Mouse (Mus musculus): Measurements from ENCODE around the gene Rhox3e. TPM values are rescaled to one million over a fixed set of nuclear protein-coding genes. Genes with fewer than 3 reads are reported as not detected.

The Rhox3e gene
- not detected for total RNA-seq (2023)

DNA sequence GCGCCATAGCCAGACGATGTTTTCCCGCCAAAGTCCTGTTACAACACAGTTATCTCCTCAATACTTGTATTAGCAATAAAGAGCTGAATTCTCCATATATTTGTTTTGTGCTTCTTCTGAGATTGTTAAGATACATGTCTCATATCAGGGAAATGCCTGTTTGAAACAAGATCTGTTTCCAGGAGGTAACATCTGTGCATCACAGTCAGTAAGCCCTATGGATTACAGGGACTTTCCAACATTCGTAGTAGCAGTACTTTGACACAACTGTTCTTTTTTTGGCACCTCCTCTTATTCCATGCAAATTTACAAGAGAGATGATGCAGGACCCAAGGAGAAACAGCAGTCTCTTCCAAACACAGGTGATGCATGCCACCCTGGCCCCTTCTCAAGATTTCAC lies at the start of gene Rhox3e:
Rhox3e (plus strand) TSS at position 301 of the 400 bp plus-strand sequence.

DNA sequence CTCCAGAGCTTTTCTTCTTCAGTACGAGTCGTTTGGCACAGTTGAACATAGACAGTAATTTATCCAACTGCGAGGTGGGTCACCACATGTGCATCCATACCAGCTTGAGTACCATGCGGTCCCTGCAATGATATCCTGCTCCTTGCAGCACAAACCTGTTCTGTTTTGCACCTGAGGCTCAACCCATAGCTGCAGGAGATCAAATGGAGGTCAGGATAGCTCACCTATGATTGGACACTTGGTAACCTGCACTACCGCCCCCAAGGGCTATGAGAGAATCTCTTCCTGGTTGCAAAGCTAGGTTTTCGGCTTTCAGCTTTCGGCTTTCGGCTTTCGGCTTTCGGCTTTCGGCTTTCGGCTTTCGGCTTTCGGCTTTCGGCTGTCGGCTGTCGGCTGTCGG lies 27.8 kb upstream of the Rhox3e start, which contains the start of gene Rhox4d:
Rhox4d (plus strand) TSS at position 301 of the 400 bp plus-strand sequence.

DNA sequence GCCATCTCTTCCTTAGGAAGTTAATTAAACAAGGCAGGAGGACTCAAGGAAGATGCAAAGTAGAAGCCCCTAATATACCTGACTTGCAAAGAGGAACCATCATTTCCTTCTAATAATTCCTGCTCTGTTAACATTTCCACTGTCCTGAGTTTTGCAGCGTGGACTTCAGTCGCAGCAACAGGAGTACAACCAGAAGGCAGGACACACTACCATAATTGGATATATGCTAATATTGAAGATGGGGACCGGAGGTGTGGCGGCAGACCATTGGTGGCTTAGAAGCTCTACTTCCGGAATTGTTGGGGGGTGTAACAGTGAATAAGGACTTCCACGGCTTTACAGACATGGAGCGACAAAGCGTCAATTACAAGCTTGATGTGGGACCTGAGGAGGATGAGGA lies 11.7 kb upstream of the Rhox3e start, which contains the start of gene Rhox2e:
Rhox2e (plus strand) TSS at position 301 of the 400 bp plus-strand sequence.

DNA sequence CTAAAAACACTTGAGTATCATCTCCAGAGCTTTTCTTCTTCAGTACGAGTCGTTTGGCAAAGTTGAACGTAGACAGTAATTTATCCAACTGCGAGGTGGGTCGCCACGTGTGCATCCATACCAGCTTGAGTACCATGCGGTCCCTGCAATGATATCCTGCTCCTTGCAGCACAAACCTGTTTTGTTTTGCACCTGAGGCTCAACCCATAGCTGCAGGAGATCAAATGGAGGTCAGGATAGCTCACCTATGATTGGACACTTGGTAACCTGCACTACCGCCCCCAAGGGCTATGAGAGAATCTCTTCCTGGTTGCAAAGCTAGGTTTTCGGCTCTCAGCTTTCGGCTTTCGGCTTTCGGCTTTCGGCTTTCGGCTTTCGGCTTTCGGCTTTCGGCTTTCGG lies 15.3 kb downstream of the Rhox3e start, which contains the start of gene Rhox4e:
Rhox4e (plus strand) TSS at position 301 of the 400 bp plus-strand sequence.

DNA sequence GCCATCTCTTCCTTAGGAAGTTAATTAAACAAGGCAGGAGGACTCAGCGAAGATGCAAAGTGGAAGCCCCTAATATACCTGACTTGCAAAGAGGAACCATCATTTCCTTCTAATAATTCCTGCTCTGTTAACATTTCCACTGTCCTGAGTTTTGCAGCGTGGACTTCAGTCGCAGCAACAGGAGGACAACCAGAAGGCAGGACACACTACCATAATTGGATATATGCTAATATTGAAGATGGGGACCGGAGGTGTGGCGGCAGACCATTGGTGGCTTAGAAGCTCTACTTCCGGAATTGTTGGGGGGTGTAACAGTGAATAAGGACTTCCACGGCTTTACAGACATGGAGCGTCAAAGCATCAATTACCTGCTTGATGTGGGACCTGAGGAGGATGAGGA lies 29.3 kb downstream of the Rhox3e start, which contains the start of gene Rhox2f:
Rhox2f (plus strand) TSS at position 301 of the 400 bp plus-strand sequence.

DNA sequence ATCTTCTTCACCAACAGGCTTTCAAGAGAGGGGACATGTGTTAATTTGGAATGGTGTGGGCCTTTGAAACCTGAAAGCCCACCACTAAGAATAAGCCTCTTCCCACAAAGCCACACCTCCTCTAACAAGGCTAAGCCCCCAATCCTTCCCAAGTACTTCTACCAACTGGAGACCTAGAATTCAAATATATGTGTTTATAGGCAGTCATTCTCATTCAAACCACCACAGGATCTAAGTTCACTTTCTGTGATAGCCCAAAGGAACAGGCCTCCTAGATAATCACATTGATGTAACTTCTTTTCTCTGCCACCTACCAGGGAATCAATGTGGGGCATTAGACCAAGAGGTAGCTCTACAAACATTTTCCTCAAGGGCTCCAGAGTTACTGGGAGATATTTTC lies 38.9 kb downstream of the Rhox3e start, which contains the start of gene Rhox3f:
Rhox3f (plus strand) TSS at position 301 of the 400 bp plus-strand sequence.

Other genes starting within 250 kb of the Rhox3e start
- not detected for gene Rhox3a2, start 162.0 kb upstream of the Rhox3e start, total RNA-seq (2023)
- gene Rhox4a2, start 151.2 kb upstream of the Rhox3e start, total RNA-seq (2023) = not detected
- not detected for gene Rhox2b, start 130.0 kb upstream of the Rhox3e start, total RNA-seq (2023)
- gene Rhox4b, start 109.5 kb upstream of the Rhox3e start, total RNA-seq (2023) = not detected
- not detected for gene Rhox2c, start 88.3 kb upstream of the Rhox3e start, total RNA-seq (2023)
- not detected for gene Rhox3c, start 83.4 kb upstream of the Rhox3e start, total RNA-seq (2023)
- gene Rhox4c, start 61.7 kb upstream of the Rhox3e start, total RNA-seq (2023) = not detected
- gene Rhox2d, start 48.6 kb upstream of the Rhox3e start, total RNA-seq (2023) = not detected
- not detected for gene Rhox4d, start 27.7 kb upstream of the Rhox3e start, total RNA-seq (2023)
- gene Rhox2e, start 11.6 kb upstream of the Rhox3e start, total RNA-seq (2023) = not detected
- not detected for gene Rhox4e, start 15.4 kb downstream of the Rhox3e start, total RNA-seq (2023)
- not detected for gene Rhox2f, start 29.4 kb downstream of the Rhox3e start, total RNA-seq (2023)
- not detected for gene Rhox3f, start 39.0 kb downstream of the Rhox3e start, total RNA-seq (2023)
- not detected for gene Rhox4f, start 65.7 kb downstream of the Rhox3e start, total RNA-seq (2023)
- not detected for gene Rhox3g, start 86.6 kb downstream of the Rhox3e start, total RNA-seq (2023)
- not detected for gene Rhox2g, start 101.5 kb downstream of the Rhox3e start, total RNA-seq (2023)
- not detected for gene Rhox4g, start 109.3 kb downstream of the Rhox3e start, total RNA-seq (2023)
- gene Rhox3h, start 126.7 kb downstream of the Rhox3e start, total RNA-seq (2023) = not detected
- gene Rhox2h, start 131.3 kb downstream of the Rhox3e start, total RNA-seq (2023) = not detected